Mouse (Mus musculus) kidney, postnatal 0 days (tissue): Measurements from ENCODE around the gene Plxna4. TPM values are rescaled to one million over a fixed set of nuclear protein-coding genes. Genes with fewer than 3 reads are reported as not detected.

Source experiments
- ATAC-seq: fragments of 200-750 bp; cut with Nextera tagmentation; replicated peaks from 2 replicates; pipeline ENCODE4 v1.8.0; 2017; ENCODE audit warnings: low read depth, moderate number of reproducible peaks, moderate TSS enrichment, moderate library complexity; ENCODE audit not compliant: low FRiP score
- DNase-seq: peaks from one replicate; pipeline ENCODE4 v3.0.0-alpha.2; 2016; ENCODE audit warnings: low spot score
- H3K27ac ChIP-seq: fragments of 300-500 bp; sonication (generic); 2 replicates; pipeline ENCODE4 v1.5.1; 2014; ENCODE audit warnings: mild to moderate bottlenecking
- H3K27me3 ChIP-seq: fragments of 300-500 bp; sonication (generic); 2 replicates; pipeline ENCODE4 v1.6.1; 2014; ENCODE audit warnings: low read length, mixed read lengths; ENCODE audit not compliant: insufficient read depth
- H3K36me3 ChIP-seq: fragments of 300-500 bp; sonication (generic); 2 replicates; pipeline ENCODE4 v1.6.1; 2014; ENCODE audit warnings: low read length, mixed read lengths; ENCODE audit not compliant: insufficient read depth
- H3K4me1 ChIP-seq: fragments of 300-500 bp; sonication (generic); replicated peaks from 2 replicates; pipeline ENCODE4 v1.6.1; 2014; ENCODE audit warnings: antibody characterized with exemption, low read length, mixed read lengths; ENCODE audit not compliant: insufficient read depth
- H3K4me2 ChIP-seq: fragments of 300-500 bp; sonication (generic); 2 replicates; pipeline ENCODE4 v1.6.1; 2014; ENCODE audit warnings: mild to moderate bottlenecking, low read length, moderate library complexity, mixed read lengths
- H3K4me3 ChIP-seq: fragments of 300-500 bp; sonication (generic); replicated peaks from 2 replicates; pipeline ENCODE4 v1.5.1; 2014; ENCODE audit warnings: low read depth, low read length
- H3K9ac ChIP-seq: fragments of 300-500 bp; sonication (generic); 2 replicates; pipeline ENCODE4 v1.6.1; 2014; ENCODE audit warnings: low read depth, low read length
- H3K9me3 ChIP-seq: fragments of 300-500 bp; sonication (generic); replicated peaks from 2 replicates; pipeline ENCODE4 v1.6.1; 2016; ENCODE audit warnings: low read length, inconsistent platforms, mixed read lengths
- CTCF ChIP-seq: IDR thresholded peaks from 2 replicates; pipeline ENCODE4 v1.5.1; 2016; ENCODE audit warnings: antibody characterized with exemption, low read depth, mild to moderate bottlenecking, moderate library complexity
- WGBS: fragments of 180-500 bp; shearing (Covaris S2); extraction: QIAGEN DNeasy Blood & Tissue Kit; methylation state at CpG from one replicate; pipeline ENCODE4 v1.1.7; 2014; 5-methylcytosine and 5-hydroxymethylcytosine counted together
- polyA plus RNA-seq: library from polyadenylated mRNA; unstranded; fragments of >200 nt; fragmentation: Nextera tagmentation; extraction: Ambion mirVana; gene quantifications from 2 replicates; pipeline ENCODE4 v1.2.1, GENCODE M21; 2015

The Plxna4 gene
- polyA plus RNA-seq, 1 experiment from 2014 or later, result 0.83 TPM

DNA sequence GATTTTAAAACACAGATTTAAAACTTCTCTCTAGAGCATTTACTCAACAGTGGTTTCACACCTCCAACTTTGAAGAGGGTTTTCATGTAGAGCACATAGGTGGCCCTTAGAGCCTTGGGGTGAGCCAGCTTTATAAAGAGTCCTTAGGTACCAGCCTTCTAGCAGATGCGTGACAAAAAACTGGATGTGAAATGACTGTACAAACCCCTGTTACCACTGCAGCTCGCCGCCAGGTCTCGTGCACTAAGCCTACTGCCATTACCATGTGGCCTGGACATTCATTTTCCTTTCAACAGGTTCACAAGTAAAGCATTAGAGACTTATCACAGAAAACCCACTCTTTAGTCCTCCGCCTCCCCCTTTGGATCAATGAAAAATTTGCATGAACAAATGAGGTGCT lies 261.6 kb downstream of the Plxna4 start:
- no peak for TF ChIP-seq CTCF
- Histone ChIP-seq H3K27me3 (no peaks in the 10 kb centered on the region; the same call in 1 of the 2 replicates), H3K9ac (no peak overlapping the region), H3K9me3 (no peaks in the 10 kb centered on the region), H3K27ac (no peak overlapping the region), H3K36me3 (no peaks in the 10 kb centered on the region), H3K4me2 (no peak overlapping the region), H3K4me1 (no peaks in the 10 kb centered on the region), H3K4me3 (no peak overlapping the region)
- no peak for ATAC-seq
- no peak for DNase-seq
- WGBS, result 97% methylated on average over 5 of the region's 5 CpGs

DNA sequence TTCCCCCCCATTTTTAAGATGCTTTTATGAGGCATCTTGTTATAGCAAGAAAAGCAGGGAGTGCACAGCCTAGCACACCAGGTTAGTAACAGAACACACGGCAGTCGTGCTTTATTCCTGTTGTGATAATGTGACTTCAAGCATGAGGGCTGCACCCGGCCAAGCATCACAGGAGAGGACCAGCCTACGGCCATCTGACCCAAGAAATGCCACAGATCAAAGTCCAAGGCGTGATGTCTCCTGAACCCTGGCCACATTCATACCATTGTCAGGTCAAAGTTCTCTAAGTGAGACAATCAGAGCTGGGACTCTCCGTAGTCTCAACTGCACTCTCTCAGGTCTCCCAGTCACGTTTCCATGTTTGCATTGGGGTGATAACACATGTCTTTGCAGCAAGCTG lies 262.1 kb downstream of the Plxna4 start:
- Histone ChIP-seq H3K4me1 (no peaks in the 10 kb centered on the region), H3K27ac (no peak overlapping the region), H3K9me3 (no peaks in the 10 kb centered on the region), H3K4me2 (no peak overlapping the region), H3K4me3 (no peak overlapping the region), H3K36me3 (no peaks in the 10 kb centered on the region), H3K9ac (no peak overlapping the region), H3K27me3 (no peaks in the 10 kb centered on the region; the same call in 1 of the 2 replicates)
- TF ChIP-seq CTCF, result no peak
- DNase-seq (no peak), ATAC-seq (no peak)
- 47% methylated on average over 7 of the region's 7 CpGs for WGBS

DNA sequence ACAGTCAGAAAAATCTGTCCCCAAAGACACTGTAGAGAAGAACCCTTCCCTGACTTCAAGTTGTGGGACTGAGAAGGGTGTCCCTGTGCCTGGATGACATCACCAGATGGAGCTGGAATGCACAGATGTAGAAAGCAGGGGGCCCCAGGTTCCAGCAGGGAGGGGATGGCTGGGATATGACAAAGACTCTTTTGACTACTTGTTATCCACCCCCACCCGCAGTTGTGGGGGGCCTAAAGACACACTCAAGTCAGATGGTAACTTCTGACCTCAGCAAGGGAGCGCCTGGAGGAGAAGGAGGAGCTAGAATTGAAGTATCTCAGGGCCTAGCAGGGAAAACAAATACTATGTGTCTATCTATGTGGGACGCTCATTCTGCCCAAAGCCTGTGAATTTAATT lies 266.8 kb downstream of the Plxna4 start:
- H3K27ac ChIP-seq, result no peak overlapping the region
- 75% methylated on average over 3 of the region's 3 CpGs for WGBS
- H3K4me3 ChIP-seq, result no peak overlapping the region
- H3K4me1 ChIP-seq, result no peaks in the 10 kb centered on the region
- ATAC-seq, result no peak
- H3K9me3 ChIP-seq, result no peaks in the 10 kb centered on the region
- no peaks in the 10 kb centered on the region for H3K36me3 ChIP-seq
- H3K4me2 ChIP-seq, result no peak overlapping the region
- no peak overlapping the region for H3K9ac ChIP-seq
- TF ChIP-seq CTCF, result no peak
- no peak for DNase-seq
- H3K27me3 ChIP-seq, result no peaks in the 10 kb centered on the region

DNA sequence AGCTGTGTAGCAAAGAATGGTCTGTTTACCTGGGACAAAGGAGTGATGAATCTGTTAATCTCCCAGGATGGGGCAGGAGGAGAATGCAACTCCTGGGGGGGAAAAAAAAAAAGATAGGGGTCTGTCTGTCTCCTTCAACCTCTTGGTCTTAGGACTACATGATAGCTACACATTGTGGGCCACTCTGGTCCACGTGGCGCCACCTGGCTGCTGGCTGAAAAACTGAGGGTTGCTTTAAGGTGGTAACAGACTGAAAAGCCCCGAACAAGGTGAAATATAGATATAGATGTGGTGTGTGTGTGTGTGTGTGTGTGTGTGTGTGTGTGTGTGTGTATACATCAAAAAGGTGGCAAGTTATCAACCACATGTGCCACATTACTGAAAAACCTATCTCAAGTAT lies 267.7 kb downstream of the Plxna4 start:
- DNase-seq (peak; percentile 34), ATAC-seq (no peak)
- H3K36me3 ChIP-seq, result no peaks in the 10 kb centered on the region
- H3K9me3 ChIP-seq, result no peaks in the 10 kb centered on the region
- no peak overlapping the region for H3K4me3 ChIP-seq
- H3K4me2 ChIP-seq, result no peak overlapping the region
- H3K27me3 ChIP-seq, result no peaks in the 10 kb centered on the region
- TF ChIP-seq CTCF, result peak; percentile 72
- no peaks in the 10 kb centered on the region for H3K4me1 ChIP-seq
- 33% methylated on average over 3 of the region's 3 CpGs for WGBS
- no peak overlapping the region for H3K27ac ChIP-seq
- H3K9ac ChIP-seq, result no peak overlapping the region

DNA sequence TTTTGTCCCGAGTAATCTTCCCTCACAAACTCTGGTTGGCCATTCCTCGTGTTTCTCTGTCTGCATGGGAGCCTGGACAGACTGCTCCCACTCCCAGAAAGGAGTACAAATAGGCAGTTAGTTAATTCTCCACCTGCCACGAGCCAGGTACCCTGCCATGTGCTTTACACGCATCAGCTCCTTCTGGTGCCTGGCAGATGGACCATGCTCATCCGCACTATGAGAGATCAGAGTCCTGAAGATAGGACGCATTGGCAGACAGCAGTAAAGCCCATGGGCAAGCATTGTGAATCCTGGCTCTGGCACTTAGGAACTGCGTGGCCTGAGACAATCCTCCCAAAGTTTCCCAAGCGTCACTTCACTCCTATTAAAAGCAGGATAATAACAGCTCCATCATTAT lies 270.5 kb downstream of the Plxna4 start:
- H3K4me1 ChIP-seq, result no peaks in the 10 kb centered on the region
- H3K27me3 ChIP-seq, result no peaks in the 10 kb centered on the region
- no peaks in the 10 kb centered on the region for H3K9me3 ChIP-seq
- no peak for ATAC-seq
- H3K36me3 ChIP-seq, result no peaks in the 10 kb centered on the region
- WGBS, result 73% methylated on average over 8 of the region's 8 CpGs
- H3K4me3 ChIP-seq, result no peak overlapping the region
- no peak overlapping the region for H3K4me2 ChIP-seq
- no peak overlapping the region for H3K27ac ChIP-seq
- DNase-seq, result no peak
- H3K9ac ChIP-seq, result no peak overlapping the region
- no peak for TF ChIP-seq CTCF

DNA sequence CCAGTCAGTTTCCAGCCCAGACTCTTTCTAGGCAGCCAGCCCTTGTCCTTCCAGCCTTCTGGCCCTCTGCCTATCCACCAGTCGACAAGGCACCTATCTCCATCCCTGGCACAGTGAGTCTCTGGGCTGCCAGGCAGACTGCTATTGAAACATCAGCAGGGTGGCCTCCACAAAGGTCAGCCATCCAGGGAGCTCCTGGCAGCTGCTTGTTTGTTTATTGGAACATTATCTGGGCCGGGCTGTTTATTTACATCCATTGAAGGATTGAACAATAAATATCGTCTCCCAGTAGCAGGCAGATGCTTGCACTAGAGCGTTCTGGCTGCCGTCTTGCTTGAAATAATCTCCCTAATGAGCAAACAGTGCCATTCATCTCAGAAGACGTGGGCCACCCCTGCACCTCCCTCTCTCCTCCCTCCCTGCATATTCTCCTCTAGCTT lies 273.0 kb downstream of the Plxna4 start:
- H3K36me3 ChIP-seq, result no peaks in the 10 kb centered on the region
- no peak overlapping the region for H3K4me2 ChIP-seq
- ATAC-seq (no peak), DNase-seq (no peak)
- no peak overlapping the region for H3K27ac ChIP-seq
- TF ChIP-seq CTCF, result no peak
- no peak overlapping the region for H3K9ac ChIP-seq
- H3K4me1 ChIP-seq, result no peaks in the 10 kb centered on the region
- 25% methylated on average over 6 of the region's 6 CpGs for WGBS
- no peaks in the 10 kb centered on the region for H3K27me3 ChIP-seq
- H3K4me3 ChIP-seq, result no peak overlapping the region
- no peaks in the 10 kb centered on the region for H3K9me3 ChIP-seq

DNA sequence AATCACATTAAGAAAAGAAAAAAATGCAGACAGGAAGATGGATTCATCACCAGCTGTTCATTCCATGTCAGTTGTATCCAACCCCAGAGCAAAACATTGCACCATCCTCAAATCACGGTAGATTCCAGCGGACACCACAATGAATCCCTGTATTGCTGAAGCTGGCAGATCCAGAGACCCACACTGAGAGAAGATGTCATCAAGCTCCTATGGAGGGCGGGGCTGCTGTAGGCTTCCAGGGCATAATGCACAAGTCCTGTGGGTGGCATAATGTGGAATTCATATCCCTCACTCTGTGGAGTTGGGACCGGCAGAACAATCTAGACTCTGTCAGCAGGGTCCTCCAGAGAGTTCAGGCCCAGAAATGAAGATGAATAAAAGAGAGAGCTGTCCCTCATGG lies 278.8 kb downstream of the Plxna4 start:
- WGBS, result 95% methylated on average over 4 of the region's 4 CpGs
- TF ChIP-seq CTCF, result no peak
- Histone ChIP-seq H3K4me2 (no peak overlapping the region), H3K4me3 (no peak overlapping the region), H3K27me3 (no peaks in the 10 kb centered on the region), H3K36me3 (no peaks in the 10 kb centered on the region), H3K9me3 (no peaks in the 10 kb centered on the region), H3K27ac (no peak overlapping the region), H3K4me1 (no peaks in the 10 kb centered on the region), H3K9ac (no peak overlapping the region)
- no peak for DNase-seq
- ATAC-seq, result no peak
